Mouse (Mus musculus) liver, postnatal 0 days (tissue): Measurements from ENCODE around the gene Itsn2.
"Not testable (repeated sequence)": the region's sequence is repeated elsewhere in the genome, so short reads cannot be mapped to it uniquely, and the experiment has no call there.

Experiments used
- CTCF ChIP-seq: sonication (generic); IDR thresholded peaks from 2 replicates; pipeline ENCODE4 v1.5.1; 2016; ENCODE audit warnings: antibody characterized with exemption, low read depth
- EP300 ChIP-seq: IDR thresholded peaks from 2 replicates; pipeline ENCODE4 v1.6.1; 2016; ENCODE audit warnings: antibody characterized with exemption, low read depth, mild to moderate bottlenecking

DNA sequence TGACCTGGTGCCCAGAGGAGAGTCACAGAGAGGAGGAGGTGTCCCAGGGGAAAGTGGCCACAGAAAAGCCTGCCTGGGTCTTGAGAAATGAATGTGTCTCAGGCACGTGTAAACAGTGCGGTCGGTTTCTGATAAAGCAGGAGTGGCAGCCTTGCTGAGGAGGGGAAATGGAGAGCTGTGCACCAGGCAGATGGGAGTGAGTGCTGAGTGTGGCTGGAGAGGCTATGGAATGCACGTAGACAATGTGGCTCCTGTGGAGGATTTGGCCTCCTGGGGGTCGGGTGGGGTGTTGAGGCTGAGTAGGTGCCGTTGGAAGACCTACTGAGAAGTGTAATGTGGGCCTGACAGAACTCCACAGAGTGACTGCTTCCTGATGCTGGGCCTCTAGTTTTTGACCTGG, 113.2 kb downstream of the Itsn2 start:
- TF ChIP-seq CTCF, EP300: not testable (repeated sequence)
